Mouse (Mus musculus) limb, embryonic 12.5 days (tissue): ENCODE data around the gene Arhgap15. TPM values are rescaled to one million over a fixed set of nuclear protein-coding genes. Genes with fewer than 3 reads are reported as not detected.

ENCODE experiments used
- ATAC-seq: fragments of 200-750 bp; cut with Nextera tagmentation; 2 replicates; pipeline ENCODE4 v1.8.0; 2017; ENCODE audit warnings: low read depth, moderate TSS enrichment; ENCODE audit not compliant: insufficient number of reproducible peaks, insufficient read depth, low FRiP score, low TSS enrichment
- H3K27ac ChIP-seq: fragments of 300-500 bp; sonication (generic); 2 replicates; pipeline ENCODE4 v1.5.1; 2016; ENCODE audit warnings: mild to moderate bottlenecking, moderate library complexity
- H3K27me3 ChIP-seq: fragments of 300-500 bp; sonication (generic); 2 replicates; pipeline ENCODE4 v1.6.1; 2016; ENCODE audit warnings: mild to moderate bottlenecking, moderate library complexity
- H3K36me3 ChIP-seq: fragments of 300-500 bp; sonication (generic); 2 replicates; pipeline ENCODE4 v1.6.1; 2016; ENCODE audit warnings: mild to moderate bottlenecking, moderate library complexity
- H3K4me1 ChIP-seq: fragments of 300-500 bp; sonication (generic); replicated peaks from 2 replicates; pipeline ENCODE4 v1.6.1; 2016
- H3K4me2 ChIP-seq: fragments of 300-500 bp; sonication (generic); 2 replicates; pipeline ENCODE4 v1.6.1; 2016; ENCODE audit warnings: mild to moderate bottlenecking, moderate library complexity
- H3K4me3 ChIP-seq: fragments of 300-500 bp; sonication (generic); replicated peaks from 2 replicates; pipeline ENCODE4 v1.5.1; 2016; ENCODE audit warnings: mild to moderate bottlenecking
- H3K9ac ChIP-seq: fragments of 300-500 bp; sonication (generic); replicated peaks from 2 replicates; pipeline ENCODE4 v1.6.1; 2016; ENCODE audit warnings: mild to moderate bottlenecking, moderate library complexity
- H3K9me3 ChIP-seq: fragments of 300-500 bp; sonication (generic); 2 replicates; pipeline ENCODE4 v1.6.1; 2016; ENCODE audit warnings: mild to moderate bottlenecking, moderate library complexity
- whole genome bisulfite sequencing: fragments of 180-500 bp; shearing (Covaris S2); methylation state at CpG from one replicate; pipeline ENCODE4 v1.1.7; 2016; 5-methylcytosine and 5-hydroxymethylcytosine counted together
- polyA plus RNA-seq: library from polyadenylated mRNA; unstranded; fragments of >200 nt; fragmentation: Nextera tagmentation; extraction: Ambion mirVana; gene quantifications from 2 replicates; pipeline ENCODE4 v1.2.1, GENCODE M21; 2016

Gene Arhgap15
- polyA plus RNA-seq, 1 experiment from 2014 or later, result 0.51 TPM

- Histone ChIP-seq H3K9ac (no peak overlapping the region), H3K4me2 (no peak overlapping the region), H3K4me1 (peaks cover 8% of the 10 kb centered on the region), H3K36me3 (no peaks in the 10 kb centered on the region), H3K9me3 (no peaks in the 10 kb centered on the region), H3K27ac (no peak overlapping the region), H3K4me3 (no peak overlapping the region), H3K27me3 (no peaks in the 10 kb centered on the region)
- ATAC-seq, result no peak
Measured at GRCm38 (mm10) chr2:44399191-44399926, 650.7 kb downstream of the Arhgap15 start.

GRCm38 (mm10) chr2:44401704-44402422, 653.2 kb downstream of the Arhgap15 start:
- 46% methylated on average over 3 of the region's 3 CpGs for WGBS
- H3K4me1 ChIP-seq, result no peaks in the 10 kb centered on the region

GRCm38 (mm10) chr2:44411660-44412059, 663.0 kb downstream of the Arhgap15 start:
- 45% methylated on average over 2 of the region's 2 CpGs for WGBS
- H3K27ac ChIP-seq, result no peak overlapping the region
- no peaks in the 10 kb centered on the region for H3K4me1 ChIP-seq
- no peaks in the 10 kb centered on the region for H3K9me3 ChIP-seq
- H3K4me2 ChIP-seq, result no peak overlapping the region
- no peak overlapping the region for H3K4me3 ChIP-seq
- no peak for ATAC-seq
- H3K27me3 ChIP-seq, result no peaks in the 10 kb centered on the region
- H3K9ac ChIP-seq, result no peak overlapping the region
- no peaks in the 10 kb centered on the region for H3K36me3 ChIP-seq

More at GRCm38 (mm10) chr2:44401704-44402422, 653.2 kb downstream of the Arhgap15 start:
- Histone ChIP-seq H3K27me3 (no peaks in the 10 kb centered on the region), H3K4me2 (no peak overlapping the region), H3K9me3 (peaks cover 8% of the 10 kb centered on the region; the same call in 1 of the 2 replicates), H3K9ac (no peak overlapping the region), H3K27ac (no peak overlapping the region), H3K4me3 (no peak overlapping the region), H3K36me3 (no peaks in the 10 kb centered on the region)
- ATAC-seq, result no peak

DNA sequence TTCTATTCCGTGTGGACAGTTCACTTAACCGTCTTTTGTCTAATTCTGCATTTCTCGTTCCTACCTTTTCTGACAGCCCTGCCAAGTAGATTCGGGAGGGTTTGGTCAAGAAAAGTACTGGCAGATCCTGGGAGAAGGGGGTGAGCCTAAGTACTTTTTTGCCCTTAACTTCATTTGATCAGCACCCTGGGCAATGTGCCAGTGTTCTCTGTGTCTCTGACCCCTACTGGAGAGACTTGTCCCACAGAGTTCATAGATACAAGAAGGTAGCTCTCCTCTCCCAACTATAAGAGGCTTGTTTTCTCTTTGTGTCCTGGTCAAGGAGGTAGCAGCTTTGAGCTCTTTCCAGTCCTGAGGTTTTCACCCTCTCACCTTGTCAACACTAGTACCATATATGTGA, 667.7 kb downstream of the Arhgap15 start:
- no peaks in the 10 kb centered on the region for H3K9me3 ChIP-seq
- H3K27ac ChIP-seq, result no peak overlapping the region
- no peaks in the 10 kb centered on the region for H3K27me3 ChIP-seq
- no peak overlapping the region for H3K4me3 ChIP-seq
- no peaks in the 10 kb centered on the region for H3K4me1 ChIP-seq
- ATAC-seq, result no peak
- no peaks in the 10 kb centered on the region for H3K36me3 ChIP-seq
- no peak overlapping the region for H3K9ac ChIP-seq
- 90% methylated on average over 4 of the region's 4 CpGs for WGBS
- H3K4me2 ChIP-seq, result no peak overlapping the region

DNA sequence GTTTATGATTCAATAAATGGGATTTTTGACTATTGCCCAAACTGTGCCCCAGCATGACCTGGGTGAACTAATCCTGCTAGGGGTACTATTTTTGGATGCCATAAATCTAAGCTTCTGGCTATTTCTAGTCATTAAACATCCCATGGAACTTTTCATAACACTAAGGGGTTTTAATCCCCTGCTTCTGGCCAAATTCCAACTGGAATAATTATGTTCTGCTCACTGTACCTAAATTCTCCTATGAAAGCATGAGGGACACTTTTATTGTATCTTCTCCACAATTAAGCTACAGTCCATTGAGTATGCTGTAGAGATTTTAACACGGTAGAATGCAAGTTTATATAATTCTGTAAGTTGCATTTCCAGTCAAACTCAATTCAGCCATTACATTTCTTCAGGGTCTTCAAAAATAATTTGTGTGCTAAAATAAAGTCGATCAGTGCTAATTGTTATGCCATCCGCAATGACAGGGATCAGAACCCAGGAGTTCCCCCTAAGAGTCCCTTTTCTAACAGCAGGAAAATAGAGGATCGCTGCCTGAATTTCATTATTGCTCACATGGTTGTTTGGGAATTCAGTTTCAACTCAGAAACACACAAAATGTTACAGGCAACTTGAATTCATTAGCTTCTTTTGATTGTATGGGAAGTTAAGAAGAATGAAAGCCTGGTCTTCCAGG, 671.1 kb downstream of the Arhgap15 start:
- Histone ChIP-seq H3K9ac (no peak overlapping the region), H3K4me2 (no peak overlapping the region), H3K27ac (no peak overlapping the region), H3K4me3 (no peak overlapping the region), H3K36me3 (no peaks in the 10 kb centered on the region), H3K4me1 (no peaks in the 10 kb centered on the region), H3K27me3 (no peaks in the 10 kb centered on the region), H3K9me3 (no peaks in the 10 kb centered on the region)
- no peak for ATAC-seq
- 81% methylated on average over 4 of the region's 4 CpGs for WGBS

DNA sequence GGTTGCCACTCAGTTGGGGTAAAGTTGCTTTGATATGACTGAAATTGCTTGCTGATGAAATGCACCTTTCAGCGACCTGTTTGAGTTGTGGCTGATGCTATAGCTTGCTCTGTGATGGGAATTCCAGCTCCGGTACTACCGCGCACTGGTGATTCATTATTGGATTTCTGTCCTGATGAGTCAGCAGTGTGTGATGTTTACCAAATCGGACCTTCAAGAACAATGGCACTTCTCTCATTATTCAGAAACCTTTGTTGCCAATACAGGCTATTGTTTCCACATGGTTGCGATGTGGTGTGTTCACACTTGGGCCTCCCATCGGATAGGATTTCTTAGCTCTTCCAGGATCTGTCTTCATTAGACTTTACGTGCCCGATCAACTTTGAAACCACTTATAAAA, 681.9 kb downstream of the Arhgap15 start:
- Histone ChIP-seq H3K4me1 (peaks cover 10% of the 10 kb centered on the region; the same call in 1 of the 2 replicates), H3K4me2 (no peak overlapping the region), H3K4me3 (no peak overlapping the region), H3K36me3 (no peaks in the 10 kb centered on the region), H3K27me3 (no peaks in the 10 kb centered on the region), H3K9me3 (no peaks in the 10 kb centered on the region), H3K27ac (no peak overlapping the region), H3K9ac (no peak overlapping the region)
- no peak for ATAC-seq
- WGBS, result 78% methylated on average over 9 of the region's 9 CpGs

GRCm38 (mm10) chr2:44436652-44437051, 688.0 kb downstream of the Arhgap15 start:
- ATAC-seq, result no peak
- no peak overlapping the region for H3K4me2 ChIP-seq
- no peaks in the 10 kb centered on the region for H3K27me3 ChIP-seq
- H3K9me3 ChIP-seq, result 0 out of 2 replicates have a peak, but pooled peaks cover 3% of the 10 kb centered on the region
- H3K9ac ChIP-seq, result no peak overlapping the region
- no peak overlapping the region; the same call in 1 of the 2 replicates for H3K27ac ChIP-seq
- H3K36me3 ChIP-seq, result no peaks in the 10 kb centered on the region
- H3K4me1 ChIP-seq, result peaks cover 18% of the 10 kb centered on the region
- no peak overlapping the region for H3K4me3 ChIP-seq
- WGBS, result 69% methylated on average over 5 of the region's 5 CpGs

DNA sequence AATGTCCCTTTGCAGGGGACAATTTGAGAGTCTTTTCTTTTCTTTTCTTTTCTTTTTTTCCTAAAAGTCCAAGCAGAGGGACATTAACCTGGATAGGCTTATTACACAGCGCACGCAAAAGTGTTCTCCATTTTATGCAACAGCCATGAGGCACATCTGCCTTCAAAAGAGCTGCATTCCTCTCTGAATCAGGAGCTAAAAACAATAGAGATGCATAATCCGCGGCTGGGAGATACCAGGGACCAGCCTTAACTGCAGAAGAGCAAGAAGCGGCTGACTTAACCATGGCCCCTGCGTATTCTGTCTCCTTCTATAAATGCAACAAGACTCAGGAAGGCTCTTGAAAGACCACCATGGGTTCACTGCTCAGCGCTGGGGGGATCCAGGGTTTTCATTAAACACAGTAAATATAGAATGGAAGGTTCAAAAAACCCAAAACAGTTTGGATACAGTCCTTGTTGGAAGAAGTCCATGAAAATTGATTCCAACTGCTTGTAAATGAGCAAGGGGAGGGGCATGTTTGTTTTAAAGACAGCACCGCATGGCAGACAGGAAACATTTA, 689.0 kb downstream of the Arhgap15 start:
- Histone ChIP-seq H3K27ac (peak overlapping the region; percentile 50; the same call in 1 of the 2 replicates), H3K9me3 (peaks cover 13% of the 10 kb centered on the region), H3K36me3 (no peaks in the 10 kb centered on the region), H3K4me3 (no peak overlapping the region), H3K9ac (no peak overlapping the region), H3K4me1 (peaks cover 14% of the 10 kb centered on the region), H3K27me3 (no peaks in the 10 kb centered on the region), H3K4me2 (no peak overlapping the region)
- no peak for ATAC-seq
- WGBS, result 69% methylated on average over 8 of the region's 8 CpGs

GRCm38 (mm10) chr2:44438070-44438469, 689.4 kb downstream of the Arhgap15 start:
- no peaks in the 10 kb centered on the region for H3K27me3 ChIP-seq
- no peaks in the 10 kb centered on the region for H3K36me3 ChIP-seq
- H3K9me3 ChIP-seq, result peaks cover 13% of the 10 kb centered on the region
- H3K4me1 ChIP-seq, result peaks cover 14% of the 10 kb centered on the region
- 71% methylated on average over 1 of the region's 1 CpGs for WGBS
- no peak for ATAC-seq
- H3K4me3 ChIP-seq, result no peak overlapping the region
- no peak overlapping the region for H3K4me2 ChIP-seq
- no peak overlapping the region for H3K9ac ChIP-seq
- 0 out of 2 replicates have a peak overlapping the region, but pooled peaks have one; percentile 50 for H3K27ac ChIP-seq

DNA sequence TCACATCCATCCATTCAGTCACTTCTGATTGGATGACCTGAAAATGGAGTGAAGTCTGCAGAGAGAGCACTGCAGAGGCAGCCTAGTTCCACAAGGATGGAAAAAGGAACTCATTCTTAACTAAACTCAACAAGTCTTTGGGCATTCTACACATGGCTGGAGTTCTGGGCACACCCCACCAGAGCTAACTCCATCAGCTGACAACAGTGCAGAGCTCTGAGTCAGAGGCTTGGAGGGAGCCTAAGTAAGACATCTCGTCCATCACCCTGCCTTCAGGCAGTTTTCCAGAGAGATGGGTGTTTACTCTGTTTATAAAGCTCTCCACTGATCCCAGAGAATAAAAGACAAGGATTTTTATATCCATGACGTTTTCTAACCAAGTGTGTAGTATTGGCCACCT, 696.3 kb downstream of the Arhgap15 start:
- 69% methylated on average over 2 of the region's 2 CpGs for WGBS
- Histone ChIP-seq H3K4me3 (no peak overlapping the region), H3K27ac (no peak overlapping the region), H3K9me3 (peaks cover 13% of the 10 kb centered on the region), H3K9ac (no peak overlapping the region), H3K36me3 (no peaks in the 10 kb centered on the region), H3K4me1 (no peaks in the 10 kb centered on the region), H3K27me3 (no peaks in the 10 kb centered on the region), H3K4me2 (no peak overlapping the region)
- no peak for ATAC-seq
